Mouse (Mus musculus) megakaryocyte, embryonic 14.5 days (primary cell): ENCODE measurements around the gene Vps18. TPM values are rescaled to one million over a fixed set of nuclear protein-coding genes. Genes with fewer than 3 reads are reported as not detected.

ENCODE experiments used
- H3K27me3 ChIP-seq: replicated peaks from 2 replicates; pipeline ENCODE3; 2012; ENCODE audit warnings: inconsistent platforms
- H3K36me3 ChIP-seq: replicated peaks from 2 replicates; pipeline ENCODE3; 2012; ENCODE audit warnings: low read length, inconsistent platforms, mixed read lengths
- H3K4me1 ChIP-seq: 2 replicates; pipeline ENCODE4 v1.6.1; 2012; ENCODE audit warnings: inconsistent platforms
- H3K4me3 ChIP-seq: replicated peaks from 2 replicates; pipeline ENCODE3; 2012; ENCODE audit warnings: moderate library complexity, mild to moderate bottlenecking, inconsistent platforms
- H3K9me3 ChIP-seq: 2 replicates; pipeline ENCODE4 v1.6.1; 2012; ENCODE audit warnings: inconsistent platforms
- FLI1 ChIP-seq: IDR thresholded peaks from 2 replicates; pipeline ENCODE4 v1.6.1; 2012; ENCODE audit warnings: low read length, inconsistent platforms, mixed read lengths
- GATA1 ChIP-seq: IDR thresholded peaks from 3 replicates; pipeline ENCODE4 v1.6.1; 2012; ENCODE audit warnings: mixed read lengths, low read length, inconsistent platforms, borderline replicate concordance
- polyA plus RNA-seq: library from polyadenylated mRNA; stranded (reverse); fragments of >175 nt; gene quantifications from 2 replicates; pipeline ENCODE4 v1.2.3, GENCODE M21; 2012; ENCODE audit warnings: low replicate concordance; ENCODE audit not compliant: insufficient read depth

Gene Vps18
- polyA plus RNA-seq, 1 experiment, result 11.1 TPM

DNA sequence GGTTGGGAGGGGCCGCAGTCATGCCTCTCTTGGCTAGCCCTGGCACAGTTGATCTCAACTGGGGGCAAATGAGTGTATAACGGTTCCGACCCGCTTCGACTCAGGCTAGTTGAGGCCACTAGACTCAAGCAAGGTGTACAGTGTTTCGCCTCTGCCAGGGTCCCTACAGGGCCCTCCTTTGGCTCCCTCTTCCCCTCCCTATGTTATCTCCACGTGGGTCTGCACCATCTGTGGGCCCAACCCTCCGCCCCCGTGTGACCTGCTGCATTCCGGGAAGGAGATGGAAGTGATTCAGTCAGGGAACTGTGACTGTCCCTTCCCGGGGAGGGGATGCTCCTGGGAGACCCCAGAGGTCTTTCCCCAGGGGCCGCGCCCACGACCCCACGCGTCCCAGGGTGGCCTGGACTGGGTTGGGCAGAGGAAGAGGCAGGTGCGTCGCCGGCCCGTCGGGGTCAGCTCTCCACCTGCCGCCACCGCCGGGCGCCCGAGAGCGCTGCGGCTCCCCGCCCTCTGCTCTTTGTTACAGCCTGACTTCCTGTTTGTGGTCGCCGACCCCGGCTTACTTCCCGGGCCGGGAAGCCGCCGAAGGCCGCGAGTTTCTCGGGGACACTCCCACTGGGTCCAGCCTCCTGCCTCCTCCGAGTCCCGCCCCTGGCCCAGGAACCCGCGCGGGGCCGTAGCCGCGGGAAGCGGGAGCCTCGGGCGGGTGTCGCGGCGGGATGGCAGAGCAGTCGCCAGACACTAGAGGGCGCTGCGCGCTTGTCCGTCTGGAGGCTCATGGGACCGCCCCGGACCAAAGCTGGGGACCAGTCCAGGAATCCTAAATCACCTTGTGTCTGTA lies 49.1 kb downstream of the Vps18 start:
- peaks cover 17% of the 10 kb centered on the region for H3K9me3 ChIP-seq
- H3K36me3 ChIP-seq, result peaks cover 3% of the 10 kb centered on the region
- H3K4me1 ChIP-seq, result peaks cover 44% of the 10 kb centered on the region
- peak overlapping the region; percentile 89 for H3K4me3 ChIP-seq
- TF ChIP-seq FLI1, result no peak
- no peak for TF ChIP-seq GATA1
- peaks cover 18% of the 10 kb centered on the region for H3K27me3 ChIP-seq

DNA sequence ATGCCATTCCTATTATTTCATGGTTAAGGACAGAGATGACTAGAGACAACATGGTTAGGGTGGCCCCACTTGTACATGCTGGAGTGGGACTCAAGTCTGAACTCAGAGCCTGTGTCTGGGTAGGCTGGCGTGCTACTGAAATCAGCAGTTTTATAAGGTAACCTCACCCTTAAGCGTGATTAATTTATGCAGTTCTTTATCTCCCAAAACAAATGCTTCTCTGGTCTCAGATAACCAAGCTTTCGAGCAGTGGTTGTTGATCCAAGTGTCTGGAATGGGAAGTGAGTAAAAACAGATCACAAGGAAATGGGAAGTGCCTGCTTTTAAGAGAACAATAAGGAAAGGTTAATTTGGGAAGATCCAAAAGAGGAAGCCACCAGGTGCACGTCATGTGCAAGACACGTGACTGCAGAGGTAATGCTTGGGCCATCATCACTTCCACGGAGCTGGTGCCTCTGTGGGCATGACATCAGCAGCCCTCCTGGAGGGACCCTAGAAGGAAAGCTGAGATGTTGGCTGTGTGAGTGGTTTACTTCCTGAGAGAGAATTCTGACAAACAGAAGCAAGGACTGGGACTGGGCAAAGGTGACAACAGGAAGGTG lies 56.1 kb downstream of the Vps18 start:
- Histone ChIP-seq H3K36me3 (peaks cover 3% of the 10 kb centered on the region), H3K27me3 (peaks cover 5% of the 10 kb centered on the region), H3K9me3 (peaks cover 21% of the 10 kb centered on the region), H3K4me1 (peaks cover 12% of the 10 kb centered on the region), H3K4me3 (no peak overlapping the region)
- TF ChIP-seq FLI1, result no peak
- TF ChIP-seq GATA1, result no peak

Other genes starting within 250 kb of the Vps18 start
- 0.47 and 1.4 TPM in 2 replicates for gene Knl1, start 241.6 kb upstream of the Vps18 start, polyA plus RNA-seq
- gene Rad51, start 175.9 kb upstream of the Vps18 start, polyA plus RNA-seq, result 6.1 and 6.4 TPM in 2 replicates
- gene Rmdn3, start 131.7 kb upstream of the Vps18 start, polyA plus RNA-seq, result 4.6 and 12.9 TPM in 2 replicates
- gene Gchfr, start 121.0 kb upstream of the Vps18 start, polyA plus RNA-seq, result 31.5 and 35.5 TPM in 2 replicates
- gene Gm14137, start 114.2 kb upstream of the Vps18 start, polyA plus RNA-seq, result not detected in 2 replicates
- gene Zfyve19, start 80.1 kb upstream of the Vps18 start, polyA plus RNA-seq, result 2.9 and 19.5 TPM in 2 replicates
- gene Dnajc17, start 79.9 kb upstream of the Vps18 start, polyA plus RNA-seq, result 2.4 and 23.7 TPM in 2 replicates
- gene Ppp1r14d, start 58.8 kb upstream of the Vps18 start, polyA plus RNA-seq, result not detected in 2 replicates
- gene Spint1, start 51.4 kb upstream of the Vps18 start, polyA plus RNA-seq, result not detected in 2 replicates
- 1.9 TPM in 1 of 2 replicates, not detected in the other for gene Rhov, start 17.5 kb upstream of the Vps18 start, polyA plus RNA-seq
- gene Dll4, start 37.0 kb downstream of the Vps18 start, polyA plus RNA-seq, result not detected in 2 replicates
- 33.0 and 93.9 TPM in 2 replicates for gene Chac1, start 62.5 kb downstream of the Vps18 start, polyA plus RNA-seq
- 2.3 and 2.7 TPM in 2 replicates for gene Ino80, start 188.9 kb downstream of the Vps18 start, polyA plus RNA-seq